Mouse (Mus musculus): Measurements from ENCODE around the gene Elf4. TPM values are rescaled to one million over a fixed set of nuclear protein-coding genes. Genes with fewer than 3 reads are reported as not detected.
A peak's percentile ranks its signal among the peaks of the same experiment; 100 is the strongest.

Elf4 gene
- polyA plus RNA-seq, 1 experiment, result 0.06 TPM

DNA sequence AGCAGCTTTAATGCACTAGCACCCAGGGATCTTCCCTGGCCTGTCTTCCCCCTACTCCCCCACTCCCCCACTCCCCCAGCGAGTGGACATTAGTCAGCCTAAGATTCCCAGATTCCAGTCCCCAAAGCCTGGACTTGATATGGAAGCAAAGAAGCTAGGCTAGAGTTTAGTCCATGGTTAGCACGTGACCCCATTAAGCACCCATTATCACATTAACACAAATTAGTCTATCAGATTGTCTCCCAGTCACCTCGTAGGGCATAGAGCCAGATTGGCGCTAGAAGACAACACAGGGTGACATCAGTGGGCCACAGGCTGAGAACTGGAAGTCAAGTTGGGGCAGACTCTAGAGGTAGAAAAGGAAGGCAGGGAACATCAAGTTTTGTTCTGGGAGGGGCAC, 1.9 kb downstream of the Elf4 start:
- H3K4me1 ChIP-seq (ENCODE audit: control insufficient read depth), result peaks cover 9% of the 10 kb centered on the region
- no peak overlapping the region for H3K4me3 ChIP-seq (replicated peaks)
- H3K36me3 ChIP-seq (ENCODE audit: control insufficient read depth), result no peaks in the 10 kb centered on the region
- H3K27me3 ChIP-seq (ENCODE audit: control insufficient read depth), result peaks cover 13% of the 10 kb centered on the region
- H3K9me3 ChIP-seq (ENCODE audit: control insufficient read depth, low read length), result peaks cover 3% of the 10 kb centered on the region; the same call in 1 of the 2 replicates
- no peak for TF ChIP-seq GATA1 (IDR thresholded peaks at IDR 0.05; ENCODE audit: low read length)
- no peak for TF ChIP-seq TAL1 (IDR thresholded peaks at IDR 0.05; ENCODE audit: low read length)

DNA sequence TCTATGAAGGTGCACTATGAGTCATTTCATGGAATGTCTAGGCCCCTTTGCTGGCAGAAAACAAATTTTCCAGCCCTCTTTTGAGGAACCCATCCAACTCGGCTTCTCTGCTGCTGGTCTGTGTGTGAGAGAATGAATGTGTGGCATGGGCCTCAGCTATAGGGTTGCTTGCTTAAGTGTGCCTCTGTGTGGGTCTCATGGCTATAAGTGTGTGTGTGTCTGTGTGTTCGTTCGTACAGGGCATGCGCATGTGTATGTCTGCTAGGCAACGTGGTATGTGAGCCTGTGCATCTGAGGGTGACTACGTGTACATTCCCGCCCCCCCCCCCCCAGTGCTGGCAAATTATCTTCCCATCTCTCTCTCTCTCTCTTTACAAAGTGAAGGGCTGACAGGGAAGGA, 2.4 kb downstream of the Elf4 start:
- Histone ChIP-seq H3K36me3 (ENCODE audit: control insufficient read depth) (no peaks in the 10 kb centered on the region), H3K4me3 (replicated peaks) (no peak overlapping the region), H3K27me3 (ENCODE audit: control insufficient read depth) (peaks cover 13% of the 10 kb centered on the region), H3K9me3 (ENCODE audit: control insufficient read depth, low read length) (peaks cover 3% of the 10 kb centered on the region; the same call in 1 of the 2 replicates), H3K4me1 (ENCODE audit: control insufficient read depth) (peaks cover 9% of the 10 kb centered on the region)
- no peak for TF ChIP-seq TAL1 (IDR thresholded peaks at IDR 0.05; ENCODE audit: low read length)
- TF ChIP-seq GATA1 (IDR thresholded peaks at IDR 0.05; ENCODE audit: low read length), result no peak

DNA sequence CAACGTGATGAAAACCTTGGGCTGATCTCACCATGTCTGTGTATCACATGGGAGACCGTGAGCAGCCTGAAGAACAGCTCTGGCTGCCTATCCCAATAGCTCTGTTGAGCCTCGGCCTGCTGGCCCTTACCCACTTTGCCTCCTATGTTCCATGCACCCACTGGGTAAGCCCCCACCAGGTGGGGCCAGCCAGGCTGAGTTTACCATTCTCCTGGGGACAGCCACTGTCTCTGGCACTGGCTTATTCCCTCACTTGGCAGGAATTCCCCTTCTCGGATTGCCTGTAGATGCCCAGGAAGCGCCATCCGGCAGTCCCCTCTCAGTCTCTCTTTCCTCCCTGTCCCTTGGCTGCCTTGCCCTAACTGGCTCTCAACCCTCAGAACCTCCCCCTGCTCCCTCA, 6.0 kb downstream of the Elf4 start:
- Histone ChIP-seq H3K4me3 (replicated peaks) (no peak overlapping the region), H3K36me3 (ENCODE audit: control insufficient read depth) (no peaks in the 10 kb centered on the region), H3K9me3 (ENCODE audit: control insufficient read depth, low read length) (peaks cover 9% of the 10 kb centered on the region), H3K27me3 (ENCODE audit: control insufficient read depth) (peaks cover 35% of the 10 kb centered on the region), H3K4me1 (ENCODE audit: control insufficient read depth) (peaks cover 22% of the 10 kb centered on the region)
- TF ChIP-seq GATA1 (IDR thresholded peaks at IDR 0.05; ENCODE audit: low read length), result no peak
- no peak for TF ChIP-seq TAL1 (IDR thresholded peaks at IDR 0.05; ENCODE audit: low read length)

DNA sequence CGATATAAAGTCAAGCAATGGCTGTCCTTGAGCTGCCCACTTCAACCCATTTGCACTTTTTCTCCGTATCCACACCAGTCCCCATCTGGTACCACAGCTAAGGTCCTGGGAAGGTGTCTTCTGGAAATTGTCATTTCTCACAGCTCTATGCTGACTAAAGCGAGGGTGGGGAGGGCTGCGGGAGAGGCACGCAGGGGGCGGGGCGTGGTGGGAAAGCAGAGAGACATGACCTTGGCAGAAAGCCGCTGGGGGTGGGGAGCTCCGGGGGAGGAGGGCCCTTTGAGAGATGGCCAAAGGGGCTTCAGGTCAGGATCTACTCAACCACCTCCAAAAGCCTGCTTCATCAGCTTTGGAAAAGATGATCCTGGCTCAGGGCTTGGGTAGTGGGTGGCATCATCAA, 7.9 kb downstream of the Elf4 start:
- Histone ChIP-seq H3K4me1 (ENCODE audit: control insufficient read depth) (peaks cover 25% of the 10 kb centered on the region), H3K9me3 (ENCODE audit: control insufficient read depth, low read length) (peaks cover 9% of the 10 kb centered on the region), H3K4me3 (replicated peaks) (no peak overlapping the region), H3K36me3 (ENCODE audit: control insufficient read depth) (no peaks in the 10 kb centered on the region), H3K27me3 (ENCODE audit: control insufficient read depth) (peaks cover 35% of the 10 kb centered on the region)
- no peak for TF ChIP-seq TAL1 (IDR thresholded peaks at IDR 0.05; ENCODE audit: low read length)
- TF ChIP-seq GATA1 (IDR thresholded peaks at IDR 0.05; ENCODE audit: low read length), result no peak

DNA sequence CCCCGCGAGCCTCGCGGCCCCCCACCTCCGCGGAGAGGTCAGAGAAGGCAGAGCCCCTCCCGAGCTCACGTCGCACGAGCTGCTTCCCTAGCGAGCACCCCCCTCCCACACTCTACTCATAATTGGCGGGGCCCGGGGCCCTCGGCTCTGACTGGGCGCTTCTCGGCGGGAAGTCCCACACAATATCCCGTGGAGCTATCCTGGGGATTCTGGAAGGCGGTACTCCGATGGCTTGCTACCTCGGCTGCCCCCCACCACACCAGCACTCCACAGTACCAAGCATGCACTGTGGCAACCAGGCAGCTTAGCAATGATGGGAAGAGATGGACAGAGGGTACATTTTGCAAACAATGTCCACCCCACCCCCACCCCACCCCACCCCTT, 8.4 kb downstream of the Elf4 start:
- H3K9me3 ChIP-seq (ENCODE audit: control insufficient read depth, low read length), result peaks cover 9% of the 10 kb centered on the region
- no peak for TF ChIP-seq GATA1 (IDR thresholded peaks at IDR 0.05; ENCODE audit: low read length)
- TF ChIP-seq TAL1 (IDR thresholded peaks at IDR 0.05; ENCODE audit: low read length), result no peak
- H3K4me3 ChIP-seq (replicated peaks), result peak overlapping the region; percentile 72

DNA sequence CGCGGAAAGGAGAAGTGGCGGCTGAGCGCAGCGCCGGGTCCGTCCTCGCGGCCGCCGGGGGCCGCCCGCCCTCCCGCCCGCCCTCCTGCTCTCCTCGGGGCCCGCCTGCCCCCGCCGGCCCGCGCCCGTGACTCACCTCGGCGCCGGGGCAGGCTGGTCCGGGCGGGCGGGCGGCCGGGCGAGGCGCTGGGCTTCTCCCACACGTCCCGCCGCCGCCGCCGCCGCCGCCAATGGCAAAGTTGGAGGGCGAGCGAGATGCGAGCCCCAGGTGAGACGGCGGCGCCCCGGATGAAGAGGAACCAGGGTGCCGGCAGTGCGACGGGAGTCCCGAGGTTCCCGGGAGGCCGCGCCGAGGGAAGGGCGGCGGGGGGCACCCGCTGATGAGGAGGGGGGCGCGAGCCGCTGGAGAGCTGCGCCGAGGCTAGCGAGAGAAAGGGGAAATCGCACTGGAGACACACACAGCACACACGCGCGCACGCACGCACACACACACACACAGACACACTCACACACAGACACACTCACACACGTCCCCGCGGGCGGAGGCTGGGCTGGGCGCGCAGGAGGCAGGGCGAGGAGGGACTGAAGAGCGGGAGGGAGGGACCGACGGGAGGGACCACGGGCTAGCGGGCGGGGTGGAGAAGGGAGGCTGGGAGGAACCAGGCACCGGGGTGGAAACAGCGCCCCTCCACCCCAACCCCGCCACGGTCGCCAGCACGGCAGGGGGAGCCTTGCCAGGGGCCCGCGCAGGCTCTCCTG, 9.0 kb downstream of the Elf4 start:
- Histone ChIP-seq H3K4me1 (ENCODE audit: control insufficient read depth) (peaks cover 25% of the 10 kb centered on the region), H3K27me3 (ENCODE audit: control insufficient read depth) (peaks cover 35% of the 10 kb centered on the region)

More for the DNA sequence above, 8.4 kb downstream of the Elf4 start:
- Histone ChIP-seq H3K4me1 (ENCODE audit: control insufficient read depth) (peaks cover 25% of the 10 kb centered on the region), H3K27me3 (ENCODE audit: control insufficient read depth) (peaks cover 35% of the 10 kb centered on the region), H3K36me3 (ENCODE audit: control insufficient read depth) (no peaks in the 10 kb centered on the region)

DNA sequence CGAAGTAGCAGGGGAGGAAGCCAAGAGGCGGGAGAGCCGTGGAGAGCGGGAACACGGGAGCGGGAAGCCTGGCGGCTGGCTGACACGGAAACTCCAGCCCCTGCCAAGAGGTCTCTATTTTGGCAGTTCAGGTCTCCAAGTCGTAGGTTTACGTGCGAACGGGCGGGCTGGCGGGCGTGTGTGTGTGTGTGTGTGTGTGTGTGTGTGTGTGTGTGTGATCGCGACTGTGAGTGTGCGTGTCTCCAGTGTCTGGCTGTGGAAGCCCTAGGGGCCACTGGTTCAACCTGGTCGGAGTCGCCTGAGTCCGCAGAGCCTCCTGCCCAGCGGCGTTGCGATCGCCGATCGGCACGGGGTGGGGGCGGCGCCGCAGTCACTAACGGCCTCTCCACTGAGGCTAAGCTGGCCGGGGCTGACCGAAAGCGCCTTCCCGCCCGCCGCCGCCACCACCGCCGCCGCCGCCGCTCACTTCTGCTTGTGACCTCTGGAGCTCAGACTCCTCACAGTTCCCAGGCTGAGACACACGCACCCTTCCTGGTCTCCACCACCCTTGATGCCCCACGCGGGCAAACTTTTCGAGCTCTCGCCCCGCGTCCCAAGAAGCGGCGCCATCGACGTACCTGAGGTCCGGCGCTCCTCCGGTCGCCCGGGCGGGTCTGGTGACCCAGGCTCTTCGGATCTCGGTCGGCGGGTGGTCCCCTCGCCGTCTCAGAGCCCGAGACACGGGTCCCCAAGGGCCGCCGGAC, 9.8 kb downstream of the Elf4 start:
- peaks cover 35% of the 10 kb centered on the region for H3K27me3 ChIP-seq (ENCODE audit: control insufficient read depth)
- peaks cover 25% of the 10 kb centered on the region for H3K4me1 ChIP-seq (ENCODE audit: control insufficient read depth)
- peak overlapping the region; percentile 72 for H3K4me3 ChIP-seq (replicated peaks)
- TF ChIP-seq GATA1 (IDR thresholded peaks at IDR 0.05; ENCODE audit: low read length) (no peak), TAL1 (IDR thresholded peaks at IDR 0.05; ENCODE audit: low read length) (no peak)
- peaks cover 9% of the 10 kb centered on the region for H3K9me3 ChIP-seq (ENCODE audit: control insufficient read depth, low read length)
- H3K36me3 ChIP-seq (ENCODE audit: control insufficient read depth), result no peaks in the 10 kb centered on the region

More for the DNA sequence above, 9.0 kb downstream of the Elf4 start:
- TF ChIP-seq GATA1 (IDR thresholded peaks at IDR 0.05; ENCODE audit: low read length), result no peak
- no peak for TF ChIP-seq TAL1 (IDR thresholded peaks at IDR 0.05; ENCODE audit: low read length)
- Histone ChIP-seq H3K36me3 (ENCODE audit: control insufficient read depth) (no peaks in the 10 kb centered on the region), H3K4me3 (replicated peaks) (peak overlapping the region; percentile 72), H3K9me3 (ENCODE audit: control insufficient read depth, low read length) (peaks cover 9% of the 10 kb centered on the region)

DNA sequence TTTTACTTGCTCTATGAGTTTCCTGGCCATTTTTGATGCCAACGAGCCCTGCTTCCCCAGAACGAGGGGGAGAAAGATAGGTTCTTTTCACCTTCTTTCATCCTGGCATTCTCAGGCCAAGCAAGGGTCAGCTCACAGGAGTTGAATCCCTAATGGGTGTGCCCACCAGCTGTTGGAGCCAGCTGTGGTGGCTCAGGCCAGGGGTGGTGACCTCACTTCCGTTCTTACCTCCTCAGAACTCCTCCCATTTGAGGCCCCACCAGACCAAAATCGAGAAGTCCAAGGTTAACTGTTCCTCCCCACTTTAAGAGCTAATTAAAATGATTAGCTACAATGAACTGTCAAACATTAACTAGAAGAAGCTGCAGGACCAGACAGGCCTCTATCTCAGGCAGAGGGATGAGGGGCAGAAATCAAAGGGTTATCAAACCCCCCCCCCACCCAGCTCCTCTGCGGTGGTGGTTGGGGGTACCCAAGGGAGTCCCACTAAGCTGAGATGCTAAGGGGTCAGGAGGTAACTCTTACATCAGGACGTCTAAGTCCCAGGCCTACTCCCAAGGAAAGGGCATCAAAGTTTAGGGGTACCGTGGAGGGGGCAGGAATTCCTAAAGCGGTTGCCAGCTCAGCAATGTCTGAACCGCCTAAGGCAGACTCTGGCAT, 10.6 kb downstream of the Elf4 start:
- TF ChIP-seq TAL1 (IDR thresholded peaks at IDR 0.05; ENCODE audit: low read length), result no peak
- TF ChIP-seq GATA1 (IDR thresholded peaks at IDR 0.05; ENCODE audit: low read length), result no peak
- peaks cover 35% of the 10 kb centered on the region for H3K27me3 ChIP-seq (ENCODE audit: control insufficient read depth)
- H3K9me3 ChIP-seq (ENCODE audit: control insufficient read depth, low read length), result peaks cover 9% of the 10 kb centered on the region
- peaks cover 25% of the 10 kb centered on the region for H3K4me1 ChIP-seq (ENCODE audit: control insufficient read depth)
- no peaks in the 10 kb centered on the region for H3K36me3 ChIP-seq (ENCODE audit: control insufficient read depth)
- H3K4me3 ChIP-seq (replicated peaks), result peak overlapping the region; percentile 72

DNA sequence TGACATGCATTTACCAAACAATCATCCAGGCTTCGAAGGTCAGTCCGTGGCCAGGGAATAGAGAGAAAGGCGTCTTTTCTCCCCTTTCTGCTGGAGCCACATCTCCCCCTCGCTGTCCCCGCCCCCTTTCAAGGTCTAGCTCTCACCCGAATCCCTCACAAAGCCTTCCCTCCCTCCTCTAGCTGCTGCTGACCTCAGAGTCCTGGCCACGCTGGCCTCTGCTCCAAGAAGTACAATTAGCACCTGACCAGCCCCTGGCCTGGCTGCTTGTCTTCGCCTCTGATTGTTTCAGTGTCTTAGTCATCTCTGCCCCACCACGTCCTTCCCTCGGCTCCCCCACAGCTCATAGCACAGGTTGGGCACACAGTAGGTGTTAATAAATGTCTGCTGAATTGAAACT, 13.3 kb downstream of the Elf4 start:
- Histone ChIP-seq H3K4me3 (replicated peaks) (no peak overlapping the region), H3K36me3 (ENCODE audit: control insufficient read depth) (no peaks in the 10 kb centered on the region), H3K9me3 (ENCODE audit: control insufficient read depth, low read length) (peaks cover 9% of the 10 kb centered on the region), H3K27me3 (ENCODE audit: control insufficient read depth) (peaks cover 23% of the 10 kb centered on the region), H3K4me1 (ENCODE audit: control insufficient read depth) (peaks cover 22% of the 10 kb centered on the region)
- TF ChIP-seq TAL1 (IDR thresholded peaks at IDR 0.05; ENCODE audit: low read length) (no peak), GATA1 (IDR thresholded peaks at IDR 0.05; ENCODE audit: low read length) (no peak)
